Mouse (Mus musculus) cerebellum, adult 2 months (tissue): ENCODE measurements around the gene Slc4a4. TPM values are rescaled to one million over a fixed set of nuclear protein-coding genes. Genes with fewer than 3 reads are reported as not detected.
"Not testable (repeated sequence)": the region's sequence is repeated elsewhere in the genome, so short reads cannot be mapped to it uniquely, and the experiment has no call there.

Source experiments
- DNase-seq, 2 experiments: peaks; one replicate each; pipeline ENCODE4 v3.0.0; 2021
- H3K27ac ChIP-seq: fragments of 200-500 bp; 2 replicates; pipeline ENCODE4 v1.5.1; 2012; ENCODE audit warnings: low read length, control low read depth, inconsistent platforms; ENCODE audit not compliant: insufficient read depth
- H3K27me3 ChIP-seq: fragments of 200-500 bp; 2 replicates; pipeline ENCODE4 v1.6.1; 2012; ENCODE audit warnings: inconsistent platforms, mild to moderate bottlenecking, low read length, moderate library complexity; ENCODE audit not compliant: control insufficient read depth, insufficient read depth
- H3K4me1 ChIP-seq: fragments of 200-500 bp; 2 replicates; pipeline ENCODE4 v1.6.1; 2011; ENCODE audit warnings: low read length; ENCODE audit not compliant: control insufficient read depth, insufficient read depth
- H3K4me3 ChIP-seq: fragments of 200-500 bp; replicated peaks from 2 replicates; pipeline ENCODE3; 2011; ENCODE audit warnings: mild to moderate bottlenecking, low read depth, low read length, control low read depth; ENCODE audit not compliant: insufficient read depth
- CTCF ChIP-seq: fragments of 200-500 bp; IDR thresholded peaks from 2 replicates; pipeline ENCODE4 v1.5.1; 2011; ENCODE audit warnings: low read depth, mild to moderate bottlenecking, control low read depth, low read length, moderate library complexity, borderline replicate concordance; ENCODE audit not compliant: insufficient read depth
- POLR2A ChIP-seq: fragments of 200-500 bp; IDR thresholded peaks from 2 replicates; pipeline ENCODE4 v1.6.1; 2011; ENCODE audit warnings: low read length, control low read depth, borderline replicate concordance; ENCODE audit not compliant: insufficient read depth
- WGBS: fragments of 180-500 bp; shearing (Covaris S2); methylation state at CpG from one replicate; pipeline ENCODE4 v1.1.7; 2018; 5-methylcytosine and 5-hydroxymethylcytosine counted together
- polyA plus RNA-seq: library from polyadenylated mRNA; depleted of rRNA; stranded (reverse); fragments of >200 nt; gene quantifications from 2 replicates; pipeline ENCODE4 v1.2.3, GENCODE M21; 2012

Gene Slc4a4
- polyA plus RNA-seq, 1 experiment, result 118 TPM

DNA sequence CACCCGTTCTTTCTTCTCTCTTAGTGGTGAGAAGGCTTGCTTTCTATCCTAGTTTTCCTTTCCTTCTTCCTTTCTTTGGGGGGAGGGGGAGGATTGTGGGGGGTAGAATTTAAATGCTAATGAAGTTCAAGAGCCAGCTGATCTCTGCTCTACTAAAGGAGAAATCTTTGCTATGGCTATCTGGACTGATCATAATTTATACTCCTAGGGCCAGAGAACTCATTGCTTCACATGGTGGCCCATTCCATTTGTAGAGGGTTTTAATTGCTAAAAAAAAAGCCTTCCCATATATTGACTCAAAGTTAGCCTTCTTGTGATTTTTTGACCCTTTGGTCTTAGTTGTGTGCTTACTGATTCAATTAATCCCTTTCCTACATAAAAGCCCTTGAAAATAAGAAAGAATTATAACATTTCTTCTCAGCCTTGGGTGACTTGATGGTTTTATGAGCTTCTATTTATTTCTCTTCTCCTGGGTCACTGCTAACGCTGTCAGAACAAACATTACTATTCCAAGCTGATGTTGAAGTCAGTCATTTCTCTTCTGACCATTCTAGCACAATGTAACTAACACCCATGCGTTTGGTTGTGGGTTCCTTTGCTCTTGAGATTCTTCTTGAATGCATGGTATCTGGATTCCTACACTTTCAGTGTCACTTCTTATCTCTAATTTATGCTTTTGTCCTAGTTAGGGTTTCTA is 95.6 kb downstream of the Slc4a4 start:
- H3K27ac ChIP-seq, result no peak overlapping the region
- WGBS, result 84% methylated on average over 3 of the region's 3 CpGs
- no peak overlapping the region for H3K4me3 ChIP-seq
- no peaks in the 10 kb centered on the region for H3K27me3 ChIP-seq
- peaks cover 3% of the 10 kb centered on the region for H3K4me1 ChIP-seq
- no peak for TF ChIP-seq CTCF
- TF ChIP-seq POLR2A, result no peak
- no peak for DNase-seq

DNA sequence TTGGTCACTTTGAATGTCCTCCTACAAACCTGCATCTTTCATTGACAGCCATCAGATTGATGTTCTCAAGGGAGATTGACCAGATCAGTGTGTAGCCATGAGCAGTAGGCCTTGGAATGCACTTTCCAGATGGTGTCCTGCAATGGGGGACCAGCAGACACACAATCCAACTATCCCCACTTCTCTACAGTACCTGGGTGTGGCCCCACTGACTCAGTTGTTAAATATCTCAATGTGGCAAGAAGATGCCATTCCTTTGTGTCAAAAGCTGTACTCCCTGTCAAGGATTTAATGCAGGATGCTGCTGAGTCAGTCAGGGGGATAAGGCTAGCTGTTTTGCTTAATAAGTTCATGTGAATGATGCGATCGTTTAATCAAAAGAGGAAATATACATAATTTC is 96.6 kb downstream of the Slc4a4 start:
- WGBS, result 97% methylated on average over 2 of the region's 2 CpGs
- Histone ChIP-seq H3K27ac (no peak overlapping the region), H3K27me3 (no peaks in the 10 kb centered on the region), H3K4me3 (no peak overlapping the region), H3K4me1 (peaks cover 3% of the 10 kb centered on the region)
- DNase-seq, result no peak
- TF ChIP-seq POLR2A, result no peak
- no peak for TF ChIP-seq CTCF

DNA sequence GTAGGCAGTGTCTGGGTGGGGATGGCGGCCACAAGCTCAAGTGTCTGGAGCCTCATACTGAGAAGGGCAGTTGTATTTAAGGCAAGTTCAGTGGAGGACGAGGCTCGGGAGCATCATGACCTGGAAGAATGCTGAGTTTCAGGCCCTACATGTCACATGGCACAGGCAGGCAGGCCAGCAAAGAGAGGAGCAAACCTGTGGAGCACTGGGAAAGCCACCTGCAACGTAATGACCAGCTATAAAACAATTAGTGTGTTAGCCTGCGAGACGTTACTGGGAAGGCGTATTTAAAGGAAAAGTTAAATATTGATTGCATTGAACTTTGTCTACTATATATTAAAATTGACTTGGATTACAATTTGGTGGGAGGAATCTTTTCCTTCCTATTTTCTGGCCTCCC is 97.0 kb downstream of the Slc4a4 start:
- WGBS, result 82% methylated on average over 7 of the region's 7 CpGs
- H3K4me1 ChIP-seq, result peaks cover 3% of the 10 kb centered on the region
- no peak overlapping the region for H3K27ac ChIP-seq
- no peak overlapping the region for H3K4me3 ChIP-seq
- TF ChIP-seq CTCF (no peak), POLR2A (no peak)
- H3K27me3 ChIP-seq, result no peaks in the 10 kb centered on the region
- no peak for DNase-seq

DNA sequence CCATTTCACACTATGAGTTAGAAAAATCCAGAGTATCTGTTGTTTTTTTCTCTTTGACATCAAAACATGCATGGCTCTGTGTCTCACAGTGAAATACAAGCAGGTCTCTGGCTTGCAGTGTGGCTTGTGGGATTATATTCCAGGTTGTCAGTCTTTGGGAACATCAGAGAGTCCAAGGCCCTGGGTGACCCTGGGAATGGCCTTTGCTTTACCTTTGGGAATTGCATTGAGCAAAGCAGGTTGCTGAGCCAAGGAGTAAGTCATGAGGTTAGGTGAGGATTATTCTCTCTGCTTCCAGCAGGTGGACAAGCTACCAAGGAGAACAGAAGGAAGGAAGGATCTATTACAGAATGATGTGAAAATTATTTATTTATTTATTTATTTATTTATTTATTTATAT is 102.4 kb downstream of the Slc4a4 start:
- Histone ChIP-seq H3K4me1 (peaks cover 5% of the 10 kb centered on the region; the same call in 1 of the 2 replicates), H3K27ac (no peak overlapping the region), H3K4me3 (no peak overlapping the region), H3K27me3 (no peaks in the 10 kb centered on the region)
- no peak for DNase-seq
- TF ChIP-seq CTCF (no peak), POLR2A (no peak)

DNA sequence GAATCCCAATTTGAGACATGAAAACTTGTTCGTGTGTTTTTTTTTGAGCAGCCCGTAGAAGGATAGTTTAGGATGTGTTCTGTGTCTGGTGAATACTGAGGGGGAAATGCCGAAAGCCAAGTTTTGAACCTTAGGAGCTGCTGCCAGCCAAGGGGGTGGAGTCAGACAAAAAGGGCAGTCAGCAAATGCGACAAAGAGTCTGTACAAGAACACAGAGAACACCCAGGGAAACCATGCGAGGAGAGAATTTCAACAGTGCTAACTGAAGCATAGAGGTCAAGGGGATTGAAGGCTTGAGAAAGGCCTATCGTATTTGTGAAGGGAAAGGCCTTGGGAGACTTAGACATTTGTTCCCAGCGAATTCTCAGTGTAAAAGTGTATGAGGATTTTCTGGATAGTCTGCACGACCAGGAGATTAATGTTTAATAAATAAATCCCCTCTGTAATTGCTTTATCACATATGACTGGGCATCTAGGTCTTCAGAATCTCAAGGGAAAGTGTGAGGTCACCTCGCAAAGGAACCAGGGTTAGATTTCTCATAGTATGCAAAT is 103.7 kb downstream of the Slc4a4 start:
- no peak overlapping the region for H3K4me3 ChIP-seq
- 48% methylated on average over 9 of the region's 9 CpGs for WGBS
- peak overlapping the region; percentile 39; the same call in 1 of the 2 replicates for H3K27ac ChIP-seq
- H3K27me3 ChIP-seq, result no peaks in the 10 kb centered on the region
- TF ChIP-seq POLR2A, result no peak
- TF ChIP-seq CTCF, result no peak
- peak in 1 of 2 experiments; percentile 54 for DNase-seq
- H3K4me1 ChIP-seq, result peaks cover 9% of the 10 kb centered on the region

DNA sequence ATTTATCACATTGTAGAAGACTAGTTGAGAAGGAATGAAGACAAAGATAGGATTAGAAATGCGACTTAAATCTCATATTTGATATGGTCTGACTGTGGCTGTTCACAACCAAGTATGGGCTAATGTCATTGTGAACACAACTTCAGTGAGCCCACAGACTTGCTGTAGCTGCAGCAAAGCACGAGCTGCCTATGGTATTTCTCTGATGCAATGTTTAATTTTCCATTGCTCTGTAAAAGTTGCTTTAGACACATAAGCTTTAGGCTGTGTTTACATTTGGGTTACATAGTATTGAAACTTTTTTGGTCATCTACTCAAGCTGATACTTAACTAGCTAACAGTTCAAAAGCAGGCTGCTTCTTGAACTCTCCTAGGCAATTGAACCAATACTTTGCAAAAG is 104.7 kb downstream of the Slc4a4 start:
- not testable (repeated sequence) for H3K27ac ChIP-seq, DNase-seq, H3K4me3 ChIP-seq, H3K4me1 ChIP-seq, H3K27me3 ChIP-seq
- WGBS, result 86% methylated on average over 2 of the region's 2 CpGs

DNA sequence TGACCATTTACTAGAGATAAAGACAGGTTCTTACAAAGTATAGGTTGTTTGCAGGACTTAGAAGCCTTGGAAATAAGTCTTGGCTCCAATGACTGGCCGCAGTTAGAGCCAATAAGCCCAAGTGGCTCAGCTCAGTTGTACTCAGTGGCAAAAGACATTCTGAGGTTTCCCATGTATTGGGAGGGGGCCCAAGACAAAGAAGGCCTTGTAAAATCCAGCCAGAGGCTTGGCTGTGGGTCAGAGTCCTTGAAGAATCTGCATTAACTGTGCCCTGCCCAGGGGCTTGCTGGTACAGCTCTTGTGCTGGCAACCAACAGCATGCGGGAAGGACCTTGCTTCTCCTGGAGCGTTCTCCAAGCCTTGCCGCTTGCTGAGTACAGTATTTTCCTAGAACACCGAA is 107.9 kb downstream of the Slc4a4 start:
- peaks cover 9% of the 10 kb centered on the region for H3K4me1 ChIP-seq
- DNase-seq, result peak in 1 of 2 experiments; percentile 45
- H3K4me3 ChIP-seq, result no peak overlapping the region
- 59% methylated on average over 5 of the region's 5 CpGs for WGBS
- H3K27me3 ChIP-seq, result no peaks in the 10 kb centered on the region
- TF ChIP-seq POLR2A, result no peak
- TF ChIP-seq CTCF, result no peak
- H3K27ac ChIP-seq, result no peak overlapping the region

DNA sequence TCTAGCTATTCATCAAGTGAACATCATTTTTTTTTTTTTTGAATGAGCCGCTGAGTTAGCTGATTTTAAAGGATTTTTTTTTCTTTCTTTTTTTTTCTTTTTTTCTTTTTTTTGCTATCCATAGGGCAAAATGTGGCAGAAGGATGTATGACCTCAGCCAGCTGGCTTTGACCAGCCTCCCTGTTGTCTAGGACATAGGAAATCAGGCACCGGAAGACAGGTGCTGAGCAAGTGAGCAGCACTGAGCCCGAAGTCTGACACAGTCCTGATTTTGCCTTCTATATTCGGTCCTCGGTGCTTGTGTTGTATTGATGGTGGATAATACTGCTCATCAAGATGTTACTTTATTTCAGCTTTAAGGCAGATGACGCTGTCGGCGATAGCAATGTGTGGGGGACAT is 109.6 kb downstream of the Slc4a4 start:
- H3K27me3 ChIP-seq, result no peaks in the 10 kb centered on the region
- DNase-seq, result peak; percentile 59 to 80
- H3K27ac ChIP-seq, result no peak overlapping the region; the same call in 1 of the 2 replicates
- H3K4me3 ChIP-seq, result no peak overlapping the region
- 47% methylated on average over 8 of the region's 8 CpGs for WGBS
- peaks cover 4% of the 10 kb centered on the region for H3K4me1 ChIP-seq
- TF ChIP-seq CTCF (no peak), POLR2A (no peak)

DNA sequence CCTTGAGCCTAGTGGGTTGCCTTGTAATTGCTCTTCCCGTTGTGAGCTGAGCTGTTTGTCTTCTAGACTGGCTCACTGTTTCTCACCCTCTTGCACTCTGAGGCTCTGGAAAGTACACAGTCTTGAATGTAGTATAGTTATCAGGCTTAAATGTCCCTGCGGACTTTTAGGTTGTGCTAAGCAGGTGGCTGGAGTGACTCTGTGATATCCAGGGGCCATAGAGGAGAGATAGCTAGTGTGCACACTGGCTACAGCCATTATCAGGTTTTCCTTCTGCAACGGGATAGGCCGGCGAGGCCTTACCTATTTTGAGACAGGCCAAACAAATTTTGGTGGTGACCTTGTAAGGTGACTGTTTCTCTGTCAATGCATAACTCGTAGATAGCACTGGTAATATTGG is 110.7 kb downstream of the Slc4a4 start:
- no peak for DNase-seq
- H3K4me1 ChIP-seq, result peaks cover 4% of the 10 kb centered on the region
- no peak overlapping the region for H3K27ac ChIP-seq
- 93% methylated on average over 6 of the region's 6 CpGs for WGBS
- TF ChIP-seq POLR2A, result no peak
- no peak for TF ChIP-seq CTCF
- no peak overlapping the region for H3K4me3 ChIP-seq
- no peaks in the 10 kb centered on the region for H3K27me3 ChIP-seq
